Mouse (Mus musculus) liver, embryonic 13.5 days (tissue): ENCODE data around the gene Ints11. TPM values are rescaled to one million over a fixed set of nuclear protein-coding genes. Genes with fewer than 3 reads are reported as not detected.

ENCODE experiments used
- ATAC-seq: fragments of 200-750 bp; cut with Nextera tagmentation; 2 replicates; pipeline ENCODE4 v1.8.0; 2017; ENCODE audit warnings: low read depth, mild to moderate bottlenecking, moderate number of reproducible peaks, moderate library complexity
- DNase-seq: peaks from one replicate; pipeline ENCODE4 v3.0.0; 2022
- H3K27ac ChIP-seq: fragments of 300-500 bp; sonication (generic); 2 replicates; pipeline ENCODE4 v1.5.1; 2015; ENCODE audit warnings: moderate library complexity, mild to moderate bottlenecking, inconsistent platforms
- H3K27me3 ChIP-seq: fragments of 300-500 bp; sonication (generic); 2 replicates; pipeline ENCODE4 v1.6.1; 2015; ENCODE audit warnings: mild to moderate bottlenecking, inconsistent platforms
- H3K36me3 ChIP-seq: fragments of 300-500 bp; sonication (generic); 2 replicates; pipeline ENCODE4 v1.6.1; 2015; ENCODE audit warnings: mild to moderate bottlenecking, inconsistent platforms
- H3K4me1 ChIP-seq: fragments of 300-500 bp; sonication (generic); replicated peaks from 2 replicates; pipeline ENCODE4 v1.6.1; 2015; ENCODE audit warnings: inconsistent platforms
- H3K4me2 ChIP-seq: fragments of 300-500 bp; sonication (generic); 2 replicates; pipeline ENCODE4 v1.6.1; 2015; ENCODE audit warnings: inconsistent platforms, mild to moderate bottlenecking, moderate library complexity
- H3K4me3 ChIP-seq: fragments of 300-500 bp; sonication (generic); replicated peaks from 2 replicates; pipeline ENCODE4 v1.5.1; 2015; ENCODE audit warnings: mild to moderate bottlenecking, inconsistent platforms
- H3K9ac ChIP-seq: fragments of 300-500 bp; sonication (generic); 2 replicates; pipeline ENCODE4 v1.6.1; 2015; ENCODE audit warnings: mild to moderate bottlenecking, inconsistent platforms
- H3K9me3 ChIP-seq: fragments of 300-500 bp; sonication (generic); replicated peaks from 2 replicates; pipeline ENCODE4 v1.6.1; 2016; ENCODE audit warnings: inconsistent platforms
- WGBS: fragments of 180-500 bp; shearing (Covaris S2); methylation state at CpG from one replicate; pipeline ENCODE4 v1.1.7; 2015; ENCODE audit not compliant: insufficient replicate concordance; 5-methylcytosine and 5-hydroxymethylcytosine counted together
- microRNA-seq: library from miRNA; unstranded; fragments of <30 nt; microRNA quantifications from one replicate; pipeline ENCODE4, GENCODE M21; 2016
- polyA plus RNA-seq: library from polyadenylated mRNA; unstranded; fragments of >200 nt; fragmentation: Nextera tagmentation; extraction: Ambion mirVana; gene quantifications from 2 replicates; pipeline ENCODE4 v1.2.1, GENCODE M21; 2015

The Ints11 gene
- polyA plus RNA-seq, 1 experiment from 2014 or later, result 40.0 TPM

- 0 out of 2 replicates have a peak, but pooled peaks cover 3% of the 10 kb centered on the region for H3K9me3 ChIP-seq
- no peaks in the 10 kb centered on the region for H3K4me1 ChIP-seq
- peaks cover 56% of the 10 kb centered on the region for H3K36me3 ChIP-seq
- 83% methylated on average over 9 of the region's 9 CpGs for WGBS
- no peak overlapping the region for H3K27ac ChIP-seq
- no peak overlapping the region for H3K4me2 ChIP-seq
- H3K4me3 ChIP-seq, result no peak overlapping the region
- H3K9ac ChIP-seq, result no peak overlapping the region
- no peaks in the 10 kb centered on the region for H3K27me3 ChIP-seq
- no peak for ATAC-seq
- no peak for DNase-seq
These were observed 36.8 kb downstream of the Ints11 start for GRCm38 (mm10) chr4:155906125-155906524.

- Histone ChIP-seq H3K4me3 (no peak overlapping the region), H3K36me3 (peaks cover 48% of the 10 kb centered on the region), H3K4me1 (no peaks in the 10 kb centered on the region), H3K27ac (no peak overlapping the region), H3K9me3 (0 out of 2 replicates have a peak, but pooled peaks cover 3% of the 10 kb centered on the region), H3K9ac (no peak overlapping the region), H3K27me3 (no peaks in the 10 kb centered on the region), H3K4me2 (no peak overlapping the region)
- no peak for ATAC-seq
- 83% methylated on average over 11 of the region's 11 CpGs for WGBS
- DNase-seq, result no peak
These were observed 37.7 kb downstream of the Ints11 start for GRCm38 (mm10) chr4:155907003-155907402.

DNA sequence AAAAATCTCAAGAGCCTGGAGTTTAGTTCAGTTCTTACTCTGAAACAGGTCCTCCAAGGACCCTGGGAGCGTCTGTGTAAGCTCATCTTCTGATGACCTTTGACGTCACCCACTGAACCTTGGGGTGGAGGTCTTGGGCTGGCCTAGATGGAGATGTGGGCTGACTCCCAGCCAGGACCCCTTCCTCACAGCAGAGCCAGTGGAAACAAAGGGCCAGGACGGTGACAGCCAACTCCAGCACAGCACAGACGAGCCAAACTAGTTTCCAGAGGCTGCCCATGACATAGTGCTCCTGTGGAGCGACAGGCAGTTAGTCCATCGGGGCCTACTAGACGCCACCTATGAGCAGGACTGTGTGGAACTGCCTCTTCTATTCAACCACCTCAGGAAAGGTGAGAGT lies 38.9 kb downstream of the Ints11 start:
- Histone ChIP-seq H3K27ac (no peak overlapping the region), H3K36me3 (peaks cover 35% of the 10 kb centered on the region), H3K4me2 (no peak overlapping the region), H3K27me3 (no peaks in the 10 kb centered on the region), H3K9ac (no peak overlapping the region), H3K4me3 (no peak overlapping the region), H3K4me1 (no peaks in the 10 kb centered on the region), H3K9me3 (0 out of 2 replicates have a peak, but pooled peaks cover 3% of the 10 kb centered on the region)
- WGBS, result 69% methylated on average over 7 of the region's 7 CpGs
- ATAC-seq (peak; percentile 12; the same call in 1 of the 2 replicates), DNase-seq (no peak)

GRCm38 (mm10) chr4:155908751-155909150 lies 39.4 kb downstream of the Ints11 start:
- WGBS, result 78% methylated on average over 4 of the region's 4 CpGs
- Histone ChIP-seq H3K9me3 (0 out of 2 replicates have a peak, but pooled peaks cover 3% of the 10 kb centered on the region), H3K4me3 (no peak overlapping the region), H3K9ac (no peak overlapping the region), H3K36me3 (peaks cover 30% of the 10 kb centered on the region), H3K4me2 (no peak overlapping the region), H3K27ac (no peak overlapping the region), H3K4me1 (no peaks in the 10 kb centered on the region), H3K27me3 (no peaks in the 10 kb centered on the region)
- ATAC-seq (no peak), DNase-seq (no peak)

- 44% methylated on average over 1 of the region's 1 CpGs for WGBS
- ATAC-seq, result no peak
These were observed 62.7 kb downstream of the Ints11 start for GRCm38 (mm10) chr4:155932031-155932430.

More at GRCm38 (mm10) chr4:155932031-155932430, 62.7 kb downstream of the Ints11 start:
- H3K27me3 ChIP-seq, result 0 out of 2 replicates have a peak, but pooled peaks cover 3% of the 10 kb centered on the region
- no peak overlapping the region for H3K4me3 ChIP-seq
- H3K36me3 ChIP-seq, result no peaks in the 10 kb centered on the region
- no peak overlapping the region for H3K27ac ChIP-seq
- H3K9me3 ChIP-seq, result no peaks in the 10 kb centered on the region
- no peak overlapping the region for H3K4me2 ChIP-seq
- no peak overlapping the region for H3K9ac ChIP-seq
- no peak for DNase-seq
- H3K4me1 ChIP-seq, result no peaks in the 10 kb centered on the region

Small RNA genes within 50 kb of the gene (microRNA-seq; reads per million reads assigned to microRNA genes)
- gene Gm22991, result not detected

Other genes with a start within 250 kb of the Ints11 start
- gene Cdk11b, start 244.7 kb upstream of the Ints11 start, polyA plus RNA-seq, result 30.6 and 36.2 TPM in 2 replicates
- gene Gm10563, start 224.1 kb upstream of the Ints11 start, polyA plus RNA-seq, result not detected in 2 replicates
- 4.9 and 6.0 TPM in 2 replicates for gene Mmp23, start 216.2 kb upstream of the Ints11 start, polyA plus RNA-seq
- gene Mib2, start 200.3 kb upstream of the Ints11 start, polyA plus RNA-seq, result 3.2 and 3.7 TPM in 2 replicates
- gene Fndc10, start 175.2 kb upstream of the Ints11 start, polyA plus RNA-seq, result 0.39 and 0.49 TPM in 2 replicates
- gene Ssu72, start 164.7 kb upstream of the Ints11 start, polyA plus RNA-seq, result 77.7 TPM in 2 replicates
- 0.07 and 0.18 TPM in 2 replicates for gene Tmem240, start 134.7 kb upstream of the Ints11 start, polyA plus RNA-seq
- 73.2 and 75.6 TPM in 2 replicates for gene Atad3a, start 108.5 kb upstream of the Ints11 start, polyA plus RNA-seq
- gene Vwa1, start 94.8 kb upstream of the Ints11 start, polyA plus RNA-seq, result 0.43 and 0.45 TPM in 2 replicates
- 0.08 and 0.14 TPM in 2 replicates for gene Tmem88b, start 83.7 kb upstream of the Ints11 start, polyA plus RNA-seq
- gene Ankrd65, start 79.1 kb upstream of the Ints11 start, polyA plus RNA-seq, result not detected in 2 replicates
- gene Mrpl20, start 66.7 kb upstream of the Ints11 start, polyA plus RNA-seq, result 225 and 227 TPM in 2 replicates
- gene Ccnl2, start 57.1 kb upstream of the Ints11 start, polyA plus RNA-seq, result 62.9 and 68.8 TPM in 2 replicates
- 147 and 148 TPM in 2 replicates for gene Aurkaip1, start 38.3 kb upstream of the Ints11 start, polyA plus RNA-seq
- 5.6 and 6.8 TPM in 2 replicates for gene Mxra8, start 29.9 kb upstream of the Ints11 start, polyA plus RNA-seq
- 1.8 and 2.4 TPM in 2 replicates for gene Dvl1, start 22.1 kb upstream of the Ints11 start, polyA plus RNA-seq
- gene Tas1r3, start 6.2 kb upstream of the Ints11 start, polyA plus RNA-seq, result 0.05 and 0.09 TPM in 2 replicates
- gene Cptp, start 106 bp upstream of the Ints11 start, polyA plus RNA-seq, result 8.4 and 10.2 TPM in 2 replicates
- 25.4 and 25.7 TPM in 2 replicates for gene Pusl1, start 22.2 kb downstream of the Ints11 start, polyA plus RNA-seq
- gene Acap3, start 22.3 kb downstream of the Ints11 start, polyA plus RNA-seq, result 7.6 and 7.8 TPM in 2 replicates
- 68.1 and 70.3 TPM in 2 replicates for gene Ube2j2, start 74.3 kb downstream of the Ints11 start, polyA plus RNA-seq
- 55.3 and 58.7 TPM in 2 replicates for gene C1qtnf12, start 92.8 kb downstream of the Ints11 start, polyA plus RNA-seq
- gene B3galt6, start 123.1 kb downstream of the Ints11 start, polyA plus RNA-seq, result 5.5 and 6.2 TPM in 2 replicates
- 88.2 and 91.6 TPM in 2 replicates for gene Sdf4, start 123.3 kb downstream of the Ints11 start, polyA plus RNA-seq
- 0.09 and 0.20 TPM in 2 replicates for gene Tnfrsf4, start 144.3 kb downstream of the Ints11 start, polyA plus RNA-seq
- gene Tnfrsf18, start 156.6 kb downstream of the Ints11 start, polyA plus RNA-seq, result 0.60 and 0.65 TPM in 2 replicates
- gene Ttll10, start 189.9 kb downstream of the Ints11 start, polyA plus RNA-seq, result 0.12 and 0.20 TPM in 2 replicates
- 11.8 and 13.8 TPM in 2 replicates for gene 9430015G10Rik, start 240.4 kb downstream of the Ints11 start, polyA plus RNA-seq